Mouse (Mus musculus): ENCODE results near the gene Pigf. TPM values are rescaled to one million over a fixed set of nuclear protein-coding genes. Genes with fewer than 3 reads are reported as not detected.
A peak's percentile ranks its signal among the peaks of the same experiment; 100 is the strongest.
"Not testable (repeated sequence)": the region's sequence is repeated elsewhere in the genome, so short reads cannot be mapped to it uniquely, and the experiment has no call there.

Gene Pigf
- 15.1 and 15.4 TPM in 2 replicates for polyA plus RNA-seq (2015; fragmentation: Nextera tagmentation; extraction: Ambion mirVana)

DNA sequence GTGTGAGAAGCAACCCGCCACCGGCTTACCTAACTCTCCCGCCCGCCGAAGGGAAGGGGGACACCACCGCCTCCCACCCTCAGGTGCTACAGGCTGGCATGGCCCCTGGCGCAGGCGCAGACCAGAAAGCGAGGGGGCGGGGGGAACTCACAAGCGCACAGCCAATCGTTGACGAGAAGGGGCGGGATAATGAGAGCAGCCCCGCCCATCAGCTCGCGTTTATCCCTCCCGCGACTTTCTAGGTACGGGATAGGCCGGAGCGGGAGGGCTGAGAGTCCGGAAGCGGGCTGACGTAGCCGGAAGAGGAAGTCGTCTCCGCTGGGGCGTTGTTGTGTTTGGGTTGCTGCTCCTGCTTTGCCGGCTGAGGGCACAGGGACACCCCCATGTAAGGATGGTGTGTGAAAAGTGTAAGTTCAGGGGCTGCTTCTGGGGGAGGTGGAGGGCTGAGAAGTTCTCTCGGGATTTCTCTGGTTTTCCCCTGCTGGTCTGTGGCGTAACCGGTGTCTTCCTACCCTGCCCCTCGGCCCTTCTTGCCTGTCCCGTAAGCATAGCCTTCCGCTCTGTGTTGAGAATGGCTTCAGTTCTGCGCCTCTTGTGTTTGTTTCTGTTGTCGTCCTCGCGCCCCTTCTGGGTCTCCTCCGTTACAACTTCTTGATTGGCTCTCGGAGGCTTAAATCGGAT lies at the start of gene Pigf, which contains the start of gene Cript:
Gene Pigf, minus strand, starts transcription at position 138 of the 681 bp plus-strand sequence.
Gene Cript, plus strand, starts transcription at position 282 of the 681 bp plus-strand sequence.
- ATAC-seq (replicated peaks; ENCODE audit: insufficient number of reproducible peaks, insufficient read depth, low FRiP score, low read depth): peak; percentile 100
- peak within 1 kb of the TSS; percentile 73 for H3K9ac ChIP-seq
- peaks cover 14% of the 10 kb centered on the region for H3K4me1 ChIP-seq (replicated peaks)
- under 1% methylated on average over 43 of the region's 43 CpGs for WGBS
- no peaks in the 10 kb centered on the region for H3K27me3 ChIP-seq
- no peaks in the 10 kb centered on the region for H3K9me3 ChIP-seq (replicated peaks)
- peak within 1 kb of the TSS; percentile 93 for H3K4me3 ChIP-seq
- peaks cover 11% of the 10 kb centered on the region for H3K36me3 ChIP-seq
- peak within 1 kb of the TSS; percentile 47; the same call in 1 of the 2 replicates for H3K27ac ChIP-seq
- H3K4me2 ChIP-seq: peak within 1 kb of the TSS; percentile 87

DNA sequence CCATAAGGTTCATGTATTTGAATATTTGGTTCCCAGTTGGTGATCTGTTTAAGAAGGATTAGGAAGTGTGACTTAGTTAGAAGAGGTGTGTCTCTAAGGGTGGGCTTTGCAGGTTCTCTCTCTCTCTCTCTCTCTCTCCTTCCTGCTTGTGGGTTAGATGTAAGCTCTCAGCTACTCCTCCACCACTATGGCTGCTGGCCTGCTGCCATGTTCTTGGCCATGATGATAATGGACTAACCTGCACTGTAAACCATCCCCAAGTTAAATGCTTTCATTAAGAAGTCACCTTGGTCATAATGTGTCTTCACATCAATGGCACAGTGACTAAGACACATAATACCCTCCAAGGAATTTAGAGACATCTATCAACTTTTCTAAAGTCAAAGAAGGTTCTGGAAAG lies 48.3 kb upstream of the Pigf start:
- H3K36me3 ChIP-seq: no peaks in the 10 kb centered on the region
- H3K4me3 ChIP-seq: no peak overlapping the region
- H3K27ac ChIP-seq: no peak overlapping the region
- no peaks in the 10 kb centered on the region for H3K27me3 ChIP-seq
- H3K4me2 ChIP-seq: no peak overlapping the region
- H3K9ac ChIP-seq: no peak overlapping the region
- no peaks in the 10 kb centered on the region for H3K4me1 ChIP-seq (replicated peaks)
- no peak for ATAC-seq (replicated peaks; ENCODE audit: insufficient number of reproducible peaks, insufficient read depth, low FRiP score, low read depth)
- 0 out of 2 replicates have a peak, but pooled peaks cover 4% of the 10 kb centered on the region for H3K9me3 ChIP-seq (replicated peaks)

GRCm38 (mm10) chr17:87072766-87073440 lies 47.7 kb upstream of the Pigf start:
- H3K27me3 ChIP-seq: no peaks in the 10 kb centered on the region
- no peak overlapping the region for H3K4me2 ChIP-seq
- 0 out of 2 replicates have a peak, but pooled peaks cover 4% of the 10 kb centered on the region for H3K9me3 ChIP-seq (replicated peaks)
- H3K36me3 ChIP-seq: no peaks in the 10 kb centered on the region
- WGBS: 63% methylated on average over 5 of the region's 5 CpGs
- no peak for ATAC-seq (replicated peaks; ENCODE audit: insufficient number of reproducible peaks, insufficient read depth, low FRiP score, low read depth)
- H3K27ac ChIP-seq: no peak overlapping the region
- no peaks in the 10 kb centered on the region for H3K4me1 ChIP-seq (replicated peaks)
- no peak overlapping the region for H3K4me3 ChIP-seq
- H3K9ac ChIP-seq: no peak overlapping the region

GRCm38 (mm10) chr17:87072183-87072582 lies 47.0 kb upstream of the Pigf start:
- H3K27ac ChIP-seq; H3K4me3 ChIP-seq; H3K9ac ChIP-seq; H3K4me2 ChIP-seq; H3K36me3 ChIP-seq; H3K4me1 ChIP-seq (replicated peaks); ATAC-seq (replicated peaks; ENCODE audit: insufficient number of reproducible peaks, insufficient read depth, low FRiP score, low read depth); H3K27me3 ChIP-seq; H3K9me3 ChIP-seq (replicated peaks): not testable (repeated sequence)
- 83% methylated on average over 1 of the region's 1 CpGs for WGBS

GRCm38 (mm10) chr17:87068997-87069396 lies 43.8 kb upstream of the Pigf start:
- no peak for ATAC-seq (replicated peaks; ENCODE audit: insufficient number of reproducible peaks, insufficient read depth, low FRiP score, low read depth)
- 82% methylated on average over 4 of the region's 4 CpGs for WGBS
- H3K36me3 ChIP-seq: no peaks in the 10 kb centered on the region

DNA sequence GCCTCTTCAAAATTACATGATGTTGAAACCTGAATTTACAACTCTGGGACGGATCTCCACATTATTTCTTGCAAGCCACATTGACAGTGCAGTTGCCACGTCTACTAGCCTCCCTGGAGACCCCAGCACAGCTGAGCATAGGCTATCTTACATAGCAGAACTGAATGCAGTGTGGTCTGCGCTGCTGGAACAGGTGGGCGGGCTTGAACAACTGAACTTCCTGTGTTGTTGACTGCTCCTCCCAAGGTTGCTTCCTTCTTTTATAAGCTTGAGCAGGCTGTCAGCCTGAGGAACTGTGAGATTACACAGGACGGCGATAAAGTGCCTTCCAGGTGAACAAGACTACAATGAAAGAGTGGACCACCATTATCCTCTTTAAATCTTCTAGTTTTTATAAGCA lies 38.8 kb upstream of the Pigf start:
- no peak for ATAC-seq (replicated peaks; ENCODE audit: insufficient number of reproducible peaks, insufficient read depth, low FRiP score, low read depth)
- H3K4me3 ChIP-seq: no peak overlapping the region
- H3K27ac ChIP-seq: no peak overlapping the region
- no peak overlapping the region for H3K4me2 ChIP-seq
- WGBS: 67% methylated on average over 6 of the region's 6 CpGs
- no peaks in the 10 kb centered on the region for H3K36me3 ChIP-seq
- no peaks in the 10 kb centered on the region for H3K9me3 ChIP-seq (replicated peaks)
- no peak overlapping the region for H3K9ac ChIP-seq
- no peaks in the 10 kb centered on the region for H3K27me3 ChIP-seq
- H3K4me1 ChIP-seq (replicated peaks): no peaks in the 10 kb centered on the region; the same call in 1 of the 2 replicates

More at GRCm38 (mm10) chr17:87068997-87069396, 43.8 kb upstream of the Pigf start:
- no peak overlapping the region for H3K9ac ChIP-seq
- H3K27me3 ChIP-seq: no peaks in the 10 kb centered on the region
- no peaks in the 10 kb centered on the region for H3K4me1 ChIP-seq (replicated peaks)
- no peak overlapping the region for H3K27ac ChIP-seq
- H3K4me3 ChIP-seq: no peak overlapping the region
- no peak overlapping the region for H3K4me2 ChIP-seq
- H3K9me3 ChIP-seq (replicated peaks): no peaks in the 10 kb centered on the region

- no peak overlapping the region for H3K4me2 ChIP-seq
Observed at GRCm38 (mm10) chr17:87063461-87063860, 38.3 kb upstream of the Pigf start.

GRCm38 (mm10) chr17:87062639-87063038 lies 37.4 kb upstream of the Pigf start:
- peaks cover 4% of the 10 kb centered on the region; the same call in 1 of the 2 replicates for H3K4me1 ChIP-seq (replicated peaks)
- no peaks in the 10 kb centered on the region for H3K9me3 ChIP-seq (replicated peaks)
- no peaks in the 10 kb centered on the region for H3K27me3 ChIP-seq
- H3K9ac ChIP-seq: no peak overlapping the region
- no peak overlapping the region for H3K27ac ChIP-seq
- H3K4me3 ChIP-seq: no peak overlapping the region
- no peak for ATAC-seq (replicated peaks; ENCODE audit: insufficient number of reproducible peaks, insufficient read depth, low FRiP score, low read depth)
- no peak overlapping the region for H3K4me2 ChIP-seq
- no peaks in the 10 kb centered on the region for H3K36me3 ChIP-seq
- 73% methylated on average over 9 of the region's 9 CpGs for WGBS

More at GRCm38 (mm10) chr17:87063461-87063860, 38.3 kb upstream of the Pigf start:
- Histone ChIP-seq H3K4me1 (replicated peaks) (no peaks in the 10 kb centered on the region; the same call in 1 of the 2 replicates), H3K27ac (no peak overlapping the region), H3K27me3 (no peaks in the 10 kb centered on the region), H3K36me3 (no peaks in the 10 kb centered on the region), H3K9me3 (replicated peaks) (no peaks in the 10 kb centered on the region), H3K4me3 (no peak overlapping the region), H3K9ac (no peak overlapping the region)
- 68% methylated on average over 7 of the region's 7 CpGs for WGBS
- no peak for ATAC-seq (replicated peaks; ENCODE audit: insufficient number of reproducible peaks, insufficient read depth, low FRiP score, low read depth)

- Histone ChIP-seq H3K4me2 (no peak overlapping the region), H3K27ac (0 out of 2 replicates have a peak overlapping the region, but pooled peaks have one; percentile 24), H3K9me3 (replicated peaks) (no peaks in the 10 kb centered on the region), H3K4me1 (replicated peaks) (peaks cover 20% of the 10 kb centered on the region), H3K4me3 (no peak overlapping the region), H3K9ac (no peak overlapping the region), H3K27me3 (no peaks in the 10 kb centered on the region), H3K36me3 (no peaks in the 10 kb centered on the region)
- ATAC-seq (replicated peaks; ENCODE audit: insufficient number of reproducible peaks, insufficient read depth, low FRiP score, low read depth): no peak
- 50% methylated on average over 8 of the region's 8 CpGs for WGBS
Observed at GRCm38 (mm10) chr17:87057486-87058266, 32.5 kb upstream of the Pigf start.

DNA sequence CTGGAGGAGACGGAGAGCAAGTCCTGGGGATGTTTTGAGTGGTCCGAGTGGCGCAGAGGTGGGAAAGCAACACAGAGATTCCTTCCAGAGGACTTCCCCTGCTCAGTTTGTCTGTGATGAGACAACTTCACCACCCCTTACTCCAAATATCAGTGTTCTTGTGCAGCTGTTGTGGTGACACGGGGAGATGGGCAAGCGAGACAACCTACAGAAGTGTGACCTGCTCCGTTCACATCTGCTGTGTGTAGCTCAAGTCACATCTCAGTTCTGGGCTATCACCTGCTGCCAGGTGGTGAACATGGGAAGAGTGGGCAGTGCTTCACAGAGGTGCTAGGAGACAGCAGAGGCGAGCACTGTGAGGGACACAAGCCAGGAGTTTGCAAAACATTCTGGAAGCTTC lies 31.6 kb upstream of the Pigf start:
- no peak for ATAC-seq (replicated peaks; ENCODE audit: insufficient number of reproducible peaks, insufficient read depth, low FRiP score, low read depth)
- H3K4me1 ChIP-seq (replicated peaks): peaks cover 20% of the 10 kb centered on the region
- no peak overlapping the region for H3K27ac ChIP-seq
- WGBS: 84% methylated on average over 7 of the region's 7 CpGs
- H3K36me3 ChIP-seq: no peaks in the 10 kb centered on the region
- H3K27me3 ChIP-seq: no peaks in the 10 kb centered on the region
- no peak overlapping the region for H3K4me2 ChIP-seq
- H3K9ac ChIP-seq: no peak overlapping the region
- no peak overlapping the region for H3K4me3 ChIP-seq
- no peaks in the 10 kb centered on the region for H3K9me3 ChIP-seq (replicated peaks)

DNA sequence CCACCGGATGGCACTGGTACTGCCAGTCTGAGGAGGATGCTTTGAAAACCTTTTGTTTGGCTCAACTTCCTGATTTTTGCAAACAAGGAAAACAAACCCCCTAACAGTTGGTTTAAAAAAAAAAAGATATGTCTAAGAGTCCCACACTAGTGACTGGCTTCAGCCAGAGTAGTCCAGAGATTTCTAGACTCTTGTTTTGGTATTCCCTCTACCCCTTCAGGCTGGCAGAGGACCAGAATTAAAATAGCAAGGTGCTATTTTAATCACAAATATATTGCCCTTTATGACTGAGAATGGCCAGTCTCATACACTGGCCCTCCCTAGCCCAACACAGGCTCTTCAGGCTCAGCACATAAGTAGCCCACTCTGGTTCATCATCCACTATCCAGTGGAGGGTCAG lies 30.5 kb upstream of the Pigf start:
- no peaks in the 10 kb centered on the region for H3K36me3 ChIP-seq
- peaks cover 20% of the 10 kb centered on the region for H3K4me1 ChIP-seq (replicated peaks)
- H3K4me3 ChIP-seq: no peak overlapping the region
- H3K27me3 ChIP-seq: no peaks in the 10 kb centered on the region
- no peaks in the 10 kb centered on the region for H3K9me3 ChIP-seq (replicated peaks)
- H3K27ac ChIP-seq: peak overlapping the region; percentile 71
- 81% methylated on average over 1 of the region's 1 CpGs for WGBS
- ATAC-seq (replicated peaks; ENCODE audit: insufficient number of reproducible peaks, insufficient read depth, low FRiP score, low read depth): no peak; the same call in 1 of the 2 replicates
- no peak overlapping the region for H3K9ac ChIP-seq
- H3K4me2 ChIP-seq: no peak overlapping the region
